Mouse (Mus musculus) cerebellum, adult 2 months (tissue): ENCODE measurements around the gene Adcy1. TPM values are rescaled to one million over a fixed set of nuclear protein-coding genes. Genes with fewer than 3 reads are reported as not detected.

Experiments
- DNase-seq, 2 experiments: peaks; one replicate each; pipeline ENCODE4 v3.0.0; 2021
- H3K27ac ChIP-seq: fragments of 200-500 bp; 2 replicates; pipeline ENCODE4 v1.5.1; 2012; ENCODE audit warnings: low read length, control low read depth, inconsistent platforms; ENCODE audit not compliant: insufficient read depth
- H3K27me3 ChIP-seq: fragments of 200-500 bp; 2 replicates; pipeline ENCODE4 v1.6.1; 2012; ENCODE audit warnings: inconsistent platforms, mild to moderate bottlenecking, low read length, moderate library complexity; ENCODE audit not compliant: control insufficient read depth, insufficient read depth
- H3K4me1 ChIP-seq: fragments of 200-500 bp; 2 replicates; pipeline ENCODE4 v1.6.1; 2011; ENCODE audit warnings: low read length; ENCODE audit not compliant: control insufficient read depth, insufficient read depth
- H3K4me3 ChIP-seq: fragments of 200-500 bp; replicated peaks from 2 replicates; pipeline ENCODE3; 2011; ENCODE audit warnings: mild to moderate bottlenecking, low read depth, low read length, control low read depth; ENCODE audit not compliant: insufficient read depth
- CTCF ChIP-seq: fragments of 200-500 bp; IDR thresholded peaks from 2 replicates; pipeline ENCODE4 v1.5.1; 2011; ENCODE audit warnings: low read depth, mild to moderate bottlenecking, control low read depth, low read length, moderate library complexity, borderline replicate concordance; ENCODE audit not compliant: insufficient read depth
- POLR2A ChIP-seq: fragments of 200-500 bp; IDR thresholded peaks from 2 replicates; pipeline ENCODE4 v1.6.1; 2011; ENCODE audit warnings: low read length, control low read depth, borderline replicate concordance; ENCODE audit not compliant: insufficient read depth
- WGBS: fragments of 180-500 bp; shearing (Covaris S2); methylation state at CpG from one replicate; pipeline ENCODE4 v1.1.7; 2018; 5-methylcytosine and 5-hydroxymethylcytosine counted together
- polyA plus RNA-seq: library from polyadenylated mRNA; depleted of rRNA; stranded (reverse); fragments of >200 nt; gene quantifications from 2 replicates; pipeline ENCODE4 v1.2.3, GENCODE M21; 2012

The Adcy1 gene
- polyA plus RNA-seq, 1 experiment = 258 TPM

- H3K4me3 ChIP-seq = no peak overlapping the region
- peaks cover 32% of the 10 kb centered on the region for H3K4me1 ChIP-seq
- H3K27me3 ChIP-seq = no peaks in the 10 kb centered on the region
- WGBS = 25% methylated on average over 3 of the region's 3 CpGs
- DNase-seq = peak in 1 of 2 experiments; percentile 52
- TF ChIP-seq POLR2A (no peak), CTCF (no peak)
- peak overlapping the region; percentile 24; the same call in 1 of the 2 replicates for H3K27ac ChIP-seq
Observed at GRCm38 (mm10) chr11:7142725-7143124, 79.4 kb downstream of the Adcy1 start.

GRCm38 (mm10) chr11:7144369-7144768 lies 81.1 kb downstream of the Adcy1 start:
- 82% methylated on average over 11 of the region's 11 CpGs for WGBS
- H3K4me3 ChIP-seq = no peak overlapping the region
- TF ChIP-seq CTCF = peak; percentile 53; the same call in 1 of the 2 replicates
- no peak for TF ChIP-seq POLR2A
- H3K27me3 ChIP-seq = no peaks in the 10 kb centered on the region
- peaks cover 36% of the 10 kb centered on the region for H3K4me1 ChIP-seq
- DNase-seq = peak; percentile 44 to 56
- no peak overlapping the region for H3K27ac ChIP-seq

DNA sequence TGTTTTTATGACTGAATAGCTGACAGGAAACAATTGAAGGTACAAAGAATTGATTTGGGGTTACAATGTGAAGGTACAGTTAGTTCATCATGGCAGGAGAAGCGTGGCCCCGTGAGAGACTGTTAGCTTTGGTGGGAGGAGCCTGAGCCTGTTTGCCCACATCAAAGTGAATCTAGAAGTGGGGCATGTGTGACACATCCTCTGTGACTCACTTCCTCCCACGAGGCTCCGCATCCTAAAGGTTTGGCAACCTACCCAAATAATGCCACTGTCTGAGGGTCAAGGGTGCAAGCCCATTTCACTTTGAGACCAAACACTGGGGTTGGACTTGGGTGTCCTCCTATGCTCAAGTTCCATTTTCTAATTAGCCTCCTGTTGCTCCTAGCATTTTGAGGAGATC lies 81.9 kb downstream of the Adcy1 start:
- no peaks in the 10 kb centered on the region for H3K27me3 ChIP-seq
- DNase-seq = no peak
- peaks cover 42% of the 10 kb centered on the region for H3K4me1 ChIP-seq
- H3K27ac ChIP-seq = no peak overlapping the region
- H3K4me3 ChIP-seq = no peak overlapping the region
- TF ChIP-seq CTCF = no peak
- no peak for TF ChIP-seq POLR2A
- WGBS = 51% methylated on average over 4 of the region's 4 CpGs

- peaks cover 47% of the 10 kb centered on the region for H3K4me1 ChIP-seq
- no peak for TF ChIP-seq CTCF
- TF ChIP-seq POLR2A = no peak
- no peaks in the 10 kb centered on the region for H3K27me3 ChIP-seq
- 17% methylated on average over 8 of the region's 8 CpGs for WGBS
- no peak overlapping the region for H3K4me3 ChIP-seq
- DNase-seq = peak in 1 of 2 experiments; percentile 64
- H3K27ac ChIP-seq = peak overlapping the region; percentile 17
Observed at GRCm38 (mm10) chr11:7147536-7147935, 84.2 kb downstream of the Adcy1 start.

GRCm38 (mm10) chr11:7147945-7148344 lies 84.7 kb downstream of the Adcy1 start:
- peaks cover 46% of the 10 kb centered on the region for H3K4me1 ChIP-seq
- H3K4me3 ChIP-seq = no peak overlapping the region
- WGBS = 17% methylated on average over 7 of the region's 7 CpGs
- TF ChIP-seq CTCF = no peak
- H3K27me3 ChIP-seq = no peaks in the 10 kb centered on the region
- peak in 1 of 2 experiments; percentile 37 for DNase-seq
- H3K27ac ChIP-seq = peak overlapping the region; percentile 17

DNA sequence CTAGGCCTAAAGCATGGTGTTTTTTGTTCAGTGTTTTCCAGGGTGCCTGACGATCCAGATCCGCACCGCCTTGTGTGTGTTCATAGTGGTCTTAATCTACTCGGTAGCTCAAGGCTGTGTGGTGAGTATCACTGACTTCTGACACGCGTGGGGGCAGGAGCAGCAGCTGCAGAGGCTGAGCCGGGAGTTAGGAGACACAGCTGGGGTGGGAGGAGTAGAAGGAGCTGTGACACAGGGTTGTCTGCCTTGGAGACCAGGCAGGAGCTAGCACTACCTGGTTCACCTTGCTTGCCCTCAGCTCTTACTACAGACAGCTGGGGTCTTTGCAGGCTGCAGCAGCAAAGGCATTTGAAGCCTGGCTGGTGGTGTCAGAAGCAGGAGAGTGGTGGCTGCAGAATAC lies 86.2 kb downstream of the Adcy1 start:
- 64% methylated on average over 7 of the region's 7 CpGs for WGBS
- DNase-seq = no peak
- no peaks in the 10 kb centered on the region for H3K27me3 ChIP-seq

DNA sequence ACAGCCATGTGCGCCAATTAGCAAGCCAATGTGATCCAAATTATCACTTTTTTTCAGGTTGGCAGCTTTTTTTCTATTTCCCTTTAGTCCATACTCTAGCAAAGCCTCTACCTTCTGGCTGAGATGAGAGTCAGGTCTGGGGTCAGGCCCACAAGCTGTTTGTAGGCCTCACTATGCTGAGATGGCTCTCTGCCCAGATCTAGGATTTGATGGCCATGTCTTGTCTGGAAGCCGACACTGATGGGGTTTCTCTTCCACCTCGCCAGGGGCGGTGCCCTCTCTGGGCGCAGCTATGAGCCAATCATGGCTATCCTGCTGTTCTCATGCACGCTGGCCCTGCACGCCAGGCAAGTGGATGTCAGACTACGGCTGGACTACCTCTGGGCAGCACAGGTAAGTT lies 87.2 kb downstream of the Adcy1 start:
- TF ChIP-seq POLR2A = no peak
- TF ChIP-seq CTCF = no peak
- WGBS = 11% methylated on average over 8 of the region's 8 CpGs
- Histone ChIP-seq H3K4me3 (no peak overlapping the region), H3K27ac (peak overlapping the region; percentile 55; the same call in 1 of the 2 replicates), H3K27me3 (no peaks in the 10 kb centered on the region), H3K4me1 (peaks cover 46% of the 10 kb centered on the region)
- DNase-seq = peak; percentile 63 to 83

More for the DNA sequence above, 86.2 kb downstream of the Adcy1 start:
- Histone ChIP-seq H3K4me3 (no peak overlapping the region), H3K4me1 (peaks cover 46% of the 10 kb centered on the region), H3K27ac (0 out of 2 replicates have a peak overlapping the region, but pooled peaks have one; percentile 4)
- TF ChIP-seq POLR2A (no peak), CTCF (no peak)

DNA sequence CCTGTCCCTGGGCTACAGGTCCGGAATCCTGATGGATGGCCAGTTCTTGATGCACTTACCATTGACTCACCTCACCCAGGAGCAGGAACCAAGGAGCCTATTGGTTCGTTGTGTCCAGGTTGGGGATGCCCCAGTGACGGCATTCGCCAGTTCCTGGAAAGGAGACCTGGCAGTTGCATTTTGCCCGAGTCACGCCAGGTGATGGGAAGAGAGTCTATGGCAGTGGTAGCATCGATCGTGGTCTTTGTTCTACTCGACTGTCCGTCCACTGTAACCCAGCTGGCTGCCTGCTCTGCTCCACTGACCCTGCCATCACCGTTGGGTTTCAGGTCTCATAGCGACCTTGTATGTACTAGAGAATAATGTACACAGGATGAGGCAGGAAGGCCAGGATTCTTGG lies 89.1 kb downstream of the Adcy1 start:
- no peak overlapping the region for H3K27ac ChIP-seq
- H3K4me3 ChIP-seq = no peak overlapping the region
- no peak for DNase-seq
- TF ChIP-seq CTCF = no peak
- no peak for TF ChIP-seq POLR2A
- no peaks in the 10 kb centered on the region for H3K27me3 ChIP-seq
- H3K4me1 ChIP-seq = peaks cover 45% of the 10 kb centered on the region
- whole genome bisulfite sequencing = 64% methylated on average over 12 of the region's 12 CpGs
